In the genomic region with DNA sequence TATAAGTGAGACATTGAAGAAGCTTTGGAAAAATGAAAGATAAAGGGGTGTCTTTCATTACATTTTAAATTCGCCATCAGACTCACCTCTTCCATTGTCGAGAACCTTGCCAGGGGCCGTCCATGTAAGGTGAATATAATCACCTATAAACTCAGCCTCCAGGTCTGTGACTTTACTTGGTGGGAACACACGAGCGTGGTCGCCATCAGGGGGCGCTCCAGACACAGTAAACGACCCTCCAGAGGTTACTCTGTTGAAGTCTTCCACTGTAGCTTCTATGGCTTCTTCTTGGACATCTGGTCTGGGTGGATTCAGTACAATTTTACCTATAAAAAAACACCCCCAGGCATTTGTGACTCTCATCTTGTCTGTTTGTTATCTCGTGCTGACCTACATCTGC, we compare ENCODE assay signal across 7 mouse cellular contexts. TPM values are rescaled to one million over a fixed set of nuclear protein-coding genes. Genes with fewer than 3 reads are reported as not detected.
DNase-seq lines count a peak whose midpoint lies in the region; ATAC-seq and TF ChIP-seq lines count a peak whose summit lies in the region.

No protein-coding gene starts in this region.

- no peak for TF ChIP-seq EP300 in lung, postnatal 0 days (IDR thresholded peaks at IDR 0.05)

- H3K27ac ChIP-seq in intestine, embryonic 14.5 days (ENCODE audit: low read depth): no peak overlapping the region
- H3K27ac ChIP-seq in intestine, embryonic 15.5 days: no peak overlapping the region
- H3K27ac ChIP-seq in embryonic fibroblast, embryonic 13.5 days (ENCODE audit: insufficient read depth, low read length): no peak overlapping the region
- no peak overlapping the region for H3K27ac ChIP-seq in lung, postnatal 0 days (ENCODE audit: low read length)

- no peak for TF ChIP-seq POLR2A in embryonic fibroblast, embryonic 13.5 days (IDR thresholded peaks at IDR 0.05; ENCODE audit: low read depth, low read length)

- no peak overlapping the region for H3K9ac ChIP-seq in intestine, embryonic 14.5 days (ENCODE audit: low read length)
- no peak overlapping the region for H3K9ac ChIP-seq in intestine, embryonic 15.5 days
- H3K9ac ChIP-seq in lung, postnatal 0 days (replicated peaks; ENCODE audit: low read depth): no peak overlapping the region

- H3K4me1 ChIP-seq in intestine, embryonic 14.5 days (replicated peaks; ENCODE audit: control insufficient read depth, insufficient read depth, low read length): no peaks in the 10 kb centered on the region
- H3K4me1 ChIP-seq in intestine, embryonic 15.5 days (replicated peaks): no peaks in the 10 kb centered on the region
- H3K4me1 ChIP-seq in E14TG2a.4 (replicated peaks; ENCODE audit: low read depth, low read length): no peaks in the 10 kb centered on the region
- no peaks in the 10 kb centered on the region for H3K4me1 ChIP-seq in embryonic fibroblast, embryonic 13.5 days (ENCODE audit: control insufficient read depth, insufficient read depth, low read length)
- no peaks in the 10 kb centered on the region for H3K4me1 ChIP-seq in lung, postnatal 0 days (ENCODE audit: insufficient read depth, low read depth, low read length)

- H3K36me3 ChIP-seq in intestine, embryonic 14.5 days (ENCODE audit: control insufficient read depth, insufficient read depth, low read length): no peaks in the 10 kb centered on the region
- no peaks in the 10 kb centered on the region for H3K36me3 ChIP-seq in intestine, embryonic 15.5 days
- H3K36me3 ChIP-seq in E14TG2a.4 (ENCODE audit: insufficient read depth, low read length): no peaks in the 10 kb centered on the region
- H3K36me3 ChIP-seq in lung, postnatal 0 days (ENCODE audit: insufficient read depth, low read length): no peaks in the 10 kb centered on the region

- peak; percentile 43 for TF ChIP-seq CTCF in E14TG2a.4 (conservative IDR thresholded peaks at IDR 0.05; ENCODE audit: low read length)
- TF ChIP-seq CTCF in embryonic fibroblast, embryonic 13.5 days (IDR thresholded peaks at IDR 0.05; ENCODE audit: borderline replicate concordance, insufficient read depth, low read length): 0 out of 2 replicates have a peak, but pooled peaks have one; percentile 9
- peak; percentile 64 for TF ChIP-seq CTCF in lung, postnatal 0 days (IDR thresholded peaks at IDR 0.05)

- no peak overlapping the region for H3K4me3 ChIP-seq in intestine, embryonic 14.5 days (ENCODE audit: low read depth, low read length)
- no peak overlapping the region for H3K4me3 ChIP-seq in intestine, embryonic 15.5 days (replicated peaks)
- no peak overlapping the region for H3K4me3 ChIP-seq in E14TG2a.4 (replicated peaks; ENCODE audit: low read length)
- no peak overlapping the region for H3K4me3 ChIP-seq in embryonic fibroblast, embryonic 13.5 days (ENCODE audit: insufficient read depth, low read length)
- no peak overlapping the region for H3K4me3 ChIP-seq in lung, postnatal 0 days (ENCODE audit: low read depth, low read length)

- H3K27me3 ChIP-seq in intestine, embryonic 14.5 days (replicated peaks; ENCODE audit: control insufficient read depth, insufficient read depth, low read length): no peaks in the 10 kb centered on the region
- H3K27me3 ChIP-seq in intestine, embryonic 15.5 days (replicated peaks): no peaks in the 10 kb centered on the region
- no peaks in the 10 kb centered on the region for H3K27me3 ChIP-seq in E14TG2a.4 (ENCODE audit: insufficient read depth, low read length)
- no peaks in the 10 kb centered on the region for H3K27me3 ChIP-seq in lung, postnatal 0 days (replicated peaks; ENCODE audit: insufficient read depth, low read length)

- no peaks in the 10 kb centered on the region for H3K9me3 ChIP-seq in intestine, embryonic 14.5 days (ENCODE audit: control insufficient read depth, low read length)
- no peaks in the 10 kb centered on the region for H3K9me3 ChIP-seq in intestine, embryonic 15.5 days
- no peaks in the 10 kb centered on the region for H3K9me3 ChIP-seq in E14TG2a.4 (ENCODE audit: low read length)
- no peaks in the 10 kb centered on the region for H3K9me3 ChIP-seq in lung, postnatal 0 days (ENCODE audit: low read length)

- no peak for ATAC-seq in intestine, embryonic 14.5 days (replicated peaks; ENCODE audit: low FRiP score, low TSS enrichment, low read depth)
- no peak for ATAC-seq in intestine, embryonic 15.5 days
- ATAC-seq in lung, postnatal 0 days: peak; percentile 33; the same call in 1 of the 2 replicates

- peak; percentile 77 for DNase-seq in intestine, embryonic 14.5 days (ENCODE audit: low spot score)
- DNase-seq in 416B (ENCODE audit: low read depth): peak; percentile 61
- DNase-seq in lung, postnatal 0 days (ENCODE audit: low spot score): no peak
- peak; percentile 73 for DNase-seq in thymus, postnatal 4 days

- H3K4me2 ChIP-seq in intestine, embryonic 14.5 days (ENCODE audit: low read length): no peak overlapping the region
- no peak overlapping the region for H3K4me2 ChIP-seq in intestine, embryonic 15.5 days (replicated peaks)
- no peak overlapping the region for H3K4me2 ChIP-seq in lung, postnatal 0 days (replicated peaks; ENCODE audit: low read depth, low read length)

- WGBS in intestine, embryonic 14.5 days: 22% methylated on average over 9 of the region's 9 CpGs
- 27% methylated on average over 9 of the region's 9 CpGs for WGBS in intestine, embryonic 15.5 days
- WGBS in lung, postnatal 0 days: 20% methylated on average over 9 of the region's 9 CpGs

RNA-seq across cellular contexts. Expression of a gene that starts 16.7 kb away (rescaled TPM):
- 93.4 and 95.3 TPM in 2 replicates for polyA plus RNA-seq in intestine, embryonic 14.5 days (2014; fragmentation: Nextera tagmentation; extraction: Ambion mirVana)
- 96.0 and 106 TPM in 2 replicates for polyA plus RNA-seq in intestine, embryonic 15.5 days (2015; fragmentation: Nextera tagmentation; extraction: Ambion mirVana)
- polyA plus RNA-seq in embryonic fibroblast, embryonic 13.5 days (2011; ENCODE audit: insufficient read length, low read depth, missing spikeins): 253 and 269 TPM in 2 replicates
- 173 and 175 TPM in 2 replicates for polyA plus RNA-seq in lung, postnatal 0 days (2015; fragmentation: Nextera tagmentation; extraction: Ambion mirVana)

RNA-seq across cellular contexts. Expression of a gene that starts 23.9 kb away (rescaled TPM):
- 4.9 and 5.9 TPM in 2 replicates for polyA plus RNA-seq in intestine, embryonic 14.5 days (2014; fragmentation: Nextera tagmentation; extraction: Ambion mirVana)
- polyA plus RNA-seq in intestine, embryonic 15.5 days (2015; fragmentation: Nextera tagmentation; extraction: Ambion mirVana): 5.7 and 7.9 TPM in 2 replicates
- 17.2 and 26.1 TPM in 2 replicates for polyA plus RNA-seq in embryonic fibroblast, embryonic 13.5 days (2011; ENCODE audit: insufficient read length, low read depth, missing spikeins)
- 8.9 and 9.9 TPM in 2 replicates for polyA plus RNA-seq in lung, postnatal 0 days (2015; fragmentation: Nextera tagmentation; extraction: Ambion mirVana)

Comparison
In these comparisons a context has a peak if more than half of its experiments do, and no peak if none do; other contexts are left out.
1. CTCF ChIP-seq: peak in every context shown above with its lines; median percentile 64 in lung, postnatal 0 days; 43 in E14TG2a.4; 9 in embryonic fibroblast, embryonic 13.5 days.